Mouse (Mus musculus): Measurements from ENCODE around the gene Gja1. TPM values are rescaled to one million over a fixed set of nuclear protein-coding genes. Genes with fewer than 3 reads are reported as not detected.
A peak's percentile ranks its signal among the peaks of the same experiment; 100 is the strongest.

The Gja1 gene
- total RNA-seq, 2 experiments from 2014 or later: 265 to 310 TPM

DNA sequence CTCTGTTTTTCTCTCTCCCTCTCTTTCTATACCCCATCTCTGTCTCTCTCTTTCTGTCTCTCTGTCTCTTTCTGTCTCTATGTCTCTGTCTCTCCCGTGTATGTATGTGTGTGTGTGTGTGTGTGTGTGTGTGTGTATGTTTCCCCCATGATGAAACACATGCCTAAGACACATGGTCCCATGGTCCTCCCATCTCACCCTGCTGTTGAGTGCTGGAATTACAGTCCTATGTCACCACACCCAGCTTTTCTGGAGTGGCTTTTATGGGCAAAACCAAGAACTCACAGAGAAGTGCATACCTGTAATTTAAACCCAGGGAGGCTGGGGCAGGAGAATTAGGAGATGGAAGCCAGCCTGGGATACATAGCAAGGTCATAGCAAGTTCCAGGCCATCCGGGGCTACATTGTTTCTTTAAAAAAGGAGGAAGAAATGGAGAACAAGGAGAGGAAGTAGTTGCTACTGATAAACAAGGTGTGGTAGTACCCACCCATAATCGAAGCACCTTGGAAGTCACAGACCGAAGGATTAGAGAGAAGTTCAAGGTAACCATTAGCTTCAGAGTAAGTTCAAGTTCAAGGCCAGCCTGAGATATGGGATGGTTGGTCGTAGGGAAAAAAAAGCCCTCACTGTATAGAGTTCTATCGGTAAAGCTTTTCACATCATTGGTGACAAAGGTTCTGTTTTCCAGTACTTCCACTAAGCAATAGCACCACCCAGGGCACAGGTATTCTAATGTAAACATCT is 29.4 kb downstream of the Gja1 start:
- DNase-seq (ENCODE audit: extremely low spot score in 1 of 2, low spot score in 1 of 2): no peak

DNA sequence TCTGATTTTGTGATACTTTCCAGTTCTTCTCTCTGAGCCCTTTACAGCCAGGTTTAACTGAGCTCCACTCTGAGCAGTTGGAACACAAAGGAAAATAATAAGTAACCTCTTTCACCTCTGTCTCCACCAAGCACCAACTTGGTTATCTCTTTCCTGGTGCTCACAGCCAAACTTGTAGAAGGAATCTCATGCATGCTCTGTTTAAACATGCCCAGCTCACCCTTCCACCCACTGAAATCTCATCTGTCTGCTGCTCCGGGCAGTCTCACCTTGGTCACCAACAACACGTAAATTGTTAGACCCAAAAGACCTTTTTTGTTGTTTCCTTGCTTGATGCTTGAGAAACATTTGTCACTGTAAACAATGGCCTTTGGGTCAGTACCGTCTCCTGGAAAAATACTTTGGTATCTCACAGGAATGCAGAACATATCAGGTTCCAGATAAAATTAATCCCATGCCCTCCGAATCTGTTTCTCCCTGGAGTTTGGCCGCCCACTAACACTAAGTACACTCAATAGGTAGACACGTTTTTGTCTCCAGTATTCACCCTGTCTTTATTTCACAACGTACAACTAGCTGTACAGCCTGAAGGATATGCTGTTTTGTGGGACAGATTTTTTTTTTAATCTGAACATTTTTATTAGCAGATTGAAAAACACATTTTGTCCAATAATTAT is 38.9 kb downstream of the Gja1 start:
- DNase-seq (ENCODE audit: extremely low spot score in 1 of 2, low spot score in 1 of 2): no peak

DNA sequence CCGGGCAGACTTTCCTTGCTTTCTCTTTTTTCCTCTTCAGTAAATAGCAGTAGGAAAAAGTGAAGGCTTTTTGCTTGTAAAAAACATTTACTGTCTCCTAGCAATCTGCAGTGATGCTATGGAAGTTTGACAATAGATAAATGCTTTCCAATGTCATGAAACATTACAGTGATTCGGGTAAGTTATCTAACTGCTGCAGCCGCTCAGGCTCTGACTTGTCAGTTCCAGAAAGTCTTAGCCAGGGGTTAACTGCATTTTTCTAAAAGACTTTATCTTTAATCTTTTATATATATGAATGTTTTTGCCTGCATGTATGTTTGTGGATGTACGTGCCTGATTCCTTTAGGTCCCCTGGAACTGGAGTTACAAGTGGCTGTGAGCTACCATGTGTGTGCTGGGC is 45.4 kb downstream of the Gja1 start:
- no peak for DNase-seq (ENCODE audit: extremely low spot score in 1 of 2, low spot score in 1 of 2)

DNA sequence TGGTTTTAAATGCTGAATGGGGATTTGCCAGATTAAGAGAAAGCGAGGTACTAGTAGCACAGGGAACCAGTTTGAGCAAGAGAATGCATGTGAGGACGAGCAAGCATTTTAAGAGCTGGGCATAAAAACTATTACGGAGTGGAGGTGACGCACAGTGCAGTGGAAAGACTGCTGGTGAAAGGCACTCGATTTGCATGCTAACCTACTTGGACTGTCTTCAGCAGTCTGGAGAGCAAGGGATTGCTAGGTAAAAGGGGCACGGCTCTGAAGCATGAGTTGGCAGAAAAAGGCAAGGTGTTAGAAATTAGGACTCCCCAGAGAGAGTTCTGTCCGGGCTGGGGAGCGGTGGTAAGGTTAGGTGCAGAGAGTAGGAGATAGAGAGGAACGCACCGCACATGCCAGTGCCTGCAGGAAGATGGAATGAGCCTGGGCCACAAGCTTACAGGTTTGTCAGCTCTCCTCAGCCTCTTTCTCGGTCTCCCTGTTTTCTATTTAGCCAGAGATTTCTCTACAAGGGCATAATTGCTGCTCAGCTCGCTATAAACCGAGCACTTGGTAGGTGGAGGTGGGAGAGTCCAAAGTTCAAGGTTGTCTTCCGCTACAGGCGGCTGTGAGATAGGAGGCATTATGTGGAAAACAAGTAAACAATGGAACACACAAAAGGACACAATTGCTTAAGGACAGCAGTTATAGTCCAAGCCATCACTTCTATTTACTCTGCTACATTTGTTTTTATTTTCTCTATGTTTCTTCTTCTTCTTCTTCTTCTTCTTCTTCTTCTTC is 48.1 kb downstream of the Gja1 start:
- no peak for DNase-seq (ENCODE audit: extremely low spot score in 1 of 2, low spot score in 1 of 2)

DNA sequence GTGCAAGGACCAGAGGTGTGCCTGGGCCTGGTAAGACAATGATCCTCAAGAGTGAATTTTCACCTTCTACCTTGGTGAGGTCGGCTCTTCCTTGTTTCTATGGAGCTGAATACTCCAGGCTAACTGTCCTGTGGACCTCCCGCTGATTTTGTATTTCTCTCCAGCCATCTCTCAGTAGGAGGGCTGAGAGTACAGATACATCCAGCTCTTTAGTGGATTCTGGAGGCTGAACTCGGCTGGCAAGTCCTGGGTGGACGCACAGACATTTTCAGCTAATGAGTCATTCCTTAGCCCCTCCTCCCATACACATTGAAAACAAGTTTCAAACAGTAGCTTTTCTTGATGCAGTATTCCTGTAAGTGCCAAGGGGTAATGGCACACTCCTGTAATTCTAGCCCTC is 49.2 kb downstream of the Gja1 start:
- no peak for DNase-seq (ENCODE audit: extremely low spot score in 1 of 2, low spot score in 1 of 2)

DNA sequence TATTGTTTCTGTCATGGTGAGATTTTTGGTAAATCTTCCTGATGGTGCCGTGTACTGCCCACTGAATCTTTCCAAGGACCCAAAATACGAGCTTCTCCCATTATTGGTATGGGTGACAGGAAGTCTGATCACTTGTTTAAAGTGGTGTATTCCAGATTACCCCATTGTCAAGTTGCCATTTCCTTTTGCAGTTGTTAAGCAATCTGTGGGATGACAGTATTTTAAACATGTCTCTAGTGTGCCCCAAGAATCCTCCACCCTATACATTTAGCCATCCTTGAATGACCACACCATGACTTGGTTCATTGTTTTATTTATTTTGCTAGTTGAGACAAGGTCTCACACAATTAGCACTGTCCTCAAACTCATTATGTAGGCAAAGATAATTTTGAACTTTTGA is 50.3 kb downstream of the Gja1 start:
- no peak for DNase-seq (ENCODE audit: extremely low spot score in 1 of 2, low spot score in 1 of 2)

DNA sequence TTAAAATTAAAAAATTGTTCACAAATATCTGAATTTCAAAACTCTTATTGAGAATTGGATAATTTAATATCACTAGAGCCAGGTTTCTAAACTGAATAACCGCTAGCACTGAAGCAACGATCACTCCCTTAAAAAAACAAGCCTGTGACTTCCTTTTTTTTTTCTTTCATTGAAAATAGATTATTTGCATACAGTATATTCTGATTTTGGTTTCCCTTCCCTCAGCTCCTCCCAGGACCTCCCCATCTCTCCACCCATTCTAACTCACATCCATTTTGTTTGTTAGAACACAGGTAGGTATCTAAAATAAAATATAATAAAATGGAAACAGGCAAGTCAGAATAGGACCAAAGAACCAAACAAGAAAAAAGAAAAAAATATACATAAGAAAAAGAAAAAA is 50.7 kb downstream of the Gja1 start:
- no peak for DNase-seq (ENCODE audit: extremely low spot score in 1 of 2, low spot score in 1 of 2)

DNA sequence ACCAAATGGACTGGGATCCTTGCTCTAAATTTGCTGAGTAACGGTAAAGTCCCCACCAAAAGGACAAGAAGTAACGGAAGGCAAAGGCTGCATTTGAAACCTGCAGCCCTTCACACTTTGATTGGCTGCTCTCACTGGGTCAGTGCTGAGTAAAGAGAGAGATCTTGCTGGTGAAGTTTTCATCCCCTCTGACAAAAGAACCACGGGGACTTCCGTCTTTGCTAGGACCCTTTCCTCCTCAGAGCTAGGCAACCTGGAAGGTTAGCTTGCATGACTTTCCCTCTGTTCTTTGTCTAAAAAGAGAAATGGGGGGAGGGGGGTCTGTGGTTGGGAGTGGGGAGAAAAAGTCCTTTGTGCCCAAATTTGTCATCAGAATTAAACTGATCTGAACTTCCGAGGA is 51.9 kb downstream of the Gja1 start:
- DNase-seq (ENCODE audit: extremely low spot score in 1 of 2, low spot score in 1 of 2): no peak

DNA sequence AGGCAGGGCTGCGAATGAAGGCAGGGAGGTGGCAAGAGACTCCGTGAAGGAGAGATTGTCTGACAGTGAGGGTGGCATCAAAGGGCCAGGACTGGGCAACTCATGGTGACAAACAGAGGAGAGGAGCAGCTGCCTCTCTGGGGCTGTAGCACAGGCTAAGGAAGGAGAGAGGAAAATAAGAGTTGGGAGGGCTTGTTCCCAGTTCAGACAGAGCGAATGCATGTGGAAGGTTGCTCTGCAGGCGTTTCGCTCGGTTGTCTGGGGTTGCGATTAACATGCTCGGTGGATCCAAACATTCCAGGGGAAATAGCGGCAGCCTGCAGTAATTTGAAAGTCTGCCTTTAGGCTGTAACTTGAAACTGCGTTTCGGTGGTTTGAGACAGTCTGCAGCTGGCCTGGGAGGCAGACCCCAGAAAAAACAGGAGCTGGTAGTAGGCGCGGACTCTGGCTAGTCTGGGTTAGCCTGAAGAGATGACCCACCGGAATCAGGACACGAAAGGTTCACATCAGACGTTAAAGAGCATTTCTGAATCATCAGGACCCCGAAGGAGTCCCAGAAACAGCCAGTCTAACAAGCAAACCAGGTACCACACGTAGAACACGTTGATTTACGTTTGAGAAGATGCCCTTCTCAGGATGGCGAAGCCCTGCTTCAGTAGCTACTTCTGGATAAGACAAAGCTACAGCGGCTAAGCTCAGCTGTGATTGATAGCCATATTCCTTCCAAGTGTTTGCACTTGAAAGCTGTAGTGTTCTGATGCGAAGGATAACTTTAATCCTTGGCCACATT is 54.7 kb downstream of the Gja1 start:
- DNase-seq (ENCODE audit: extremely low spot score in 1 of 2, low spot score in 1 of 2): peak; percentile 6 to 11

DNA sequence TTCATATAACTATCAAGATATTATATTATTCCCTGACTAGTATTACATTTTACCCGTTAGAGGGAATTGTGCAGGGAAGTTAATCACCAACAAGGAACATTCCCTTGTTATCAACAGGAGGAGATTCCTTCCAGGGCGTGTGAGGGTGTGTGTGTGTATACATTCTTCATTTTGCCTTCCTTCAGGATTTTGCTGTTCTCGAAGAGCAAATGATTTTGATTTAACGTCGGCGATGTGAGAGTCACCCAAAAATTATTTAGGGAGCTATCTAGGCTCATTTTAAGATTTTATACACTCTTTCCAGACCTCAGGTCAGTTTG is 55.2 kb downstream of the Gja1 start:
- no peak for DNase-seq (ENCODE audit: extremely low spot score in 1 of 2, low spot score in 1 of 2)

DNA sequence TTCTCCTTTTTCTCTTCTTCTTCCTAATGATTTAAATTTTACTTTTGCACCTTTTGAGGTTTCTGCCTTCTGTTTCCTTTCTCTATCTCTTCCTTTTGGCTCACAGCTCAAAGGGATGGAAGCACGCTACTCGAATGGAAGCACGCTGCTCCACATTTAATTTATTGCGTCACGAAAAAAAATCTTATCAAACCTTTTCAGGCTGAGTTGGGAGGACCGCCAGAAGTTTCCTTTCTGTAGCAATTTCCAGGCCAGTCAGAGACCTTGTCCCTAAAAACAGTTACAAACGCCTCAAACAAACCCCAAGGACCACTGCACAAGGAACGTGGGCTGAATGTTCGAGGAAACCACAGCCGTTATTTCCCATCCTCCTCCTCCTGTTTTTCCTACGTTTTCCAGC is 60.2 kb downstream of the Gja1 start:
- no peak for DNase-seq (ENCODE audit: extremely low spot score in 1 of 2, low spot score in 1 of 2)

DNA sequence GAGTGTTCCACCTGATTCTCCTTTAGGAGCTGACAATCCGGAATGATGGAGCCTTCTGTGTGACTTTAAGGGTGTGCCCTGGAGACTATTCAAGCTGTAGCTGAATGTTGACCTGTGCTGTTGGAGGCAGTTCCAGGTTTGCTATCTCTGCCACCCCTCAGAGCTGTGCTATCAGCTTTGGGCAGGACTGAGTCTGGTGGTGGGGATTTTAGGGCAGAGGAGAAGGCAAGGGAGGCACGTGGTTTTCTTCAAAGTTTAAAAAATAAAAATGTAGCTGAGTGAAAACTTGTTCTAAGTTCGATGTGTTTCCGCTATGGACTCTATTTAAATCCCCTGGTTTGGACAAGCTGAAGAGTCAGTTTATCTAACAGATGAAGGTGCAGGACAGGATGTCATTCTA is 62.5 kb downstream of the Gja1 start:
- no peak for DNase-seq (ENCODE audit: extremely low spot score in 1 of 2, low spot score in 1 of 2)

DNA sequence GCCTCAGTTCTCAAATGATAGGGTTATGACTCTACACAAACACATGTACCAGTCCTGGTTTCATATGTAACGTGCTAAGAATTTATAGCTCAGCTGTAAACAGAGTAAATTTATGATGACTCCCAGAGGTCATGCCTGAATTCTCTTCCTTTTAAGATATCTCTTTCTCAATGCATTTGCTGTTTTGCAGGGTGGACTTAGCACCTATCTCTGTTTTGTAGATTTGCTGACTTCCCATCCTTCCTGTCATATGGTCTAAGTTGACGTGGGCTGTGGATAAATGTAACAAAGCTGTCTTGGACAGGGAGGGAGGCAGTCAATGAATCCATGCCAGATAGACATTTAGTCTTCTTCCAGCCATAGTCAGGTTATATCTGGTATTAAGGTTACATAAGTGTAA is 67.3 kb downstream of the Gja1 start:
- no peak for DNase-seq (ENCODE audit: extremely low spot score in 1 of 2, low spot score in 1 of 2)

DNA sequence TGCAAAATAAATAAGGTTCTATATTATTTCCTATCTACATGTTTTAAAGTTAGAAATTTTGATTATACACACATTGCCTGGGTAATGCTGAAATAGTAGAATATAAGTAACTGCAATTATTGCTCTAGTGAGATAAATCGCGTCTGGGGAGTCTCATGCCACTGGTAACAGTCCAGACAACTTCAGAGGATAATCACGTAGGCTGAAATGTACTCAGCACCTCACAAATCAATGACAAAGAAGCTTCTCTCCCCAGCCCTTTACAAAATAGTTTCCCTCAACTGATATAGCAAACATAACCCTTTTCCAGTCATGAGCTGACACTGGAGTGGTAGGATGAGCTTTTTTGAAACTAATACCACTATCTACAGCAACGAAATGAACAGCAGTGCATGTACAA is 71.9 kb downstream of the Gja1 start:
- no peak for DNase-seq (ENCODE audit: extremely low spot score in 1 of 2, low spot score in 1 of 2)

Other genes with a start within 250 kb of the Gja1 start
- 1 to 10 TPM; 7.8 to 9.4 TPM for gene Tbc1d32, start 148.6 kb upstream of the Gja1 start, total RNA-seq (2021)

Measured in layer of hippocampus, postnatal 25 days (tissue).